Comparison of ENCODE assay signal across 12 mouse cellular contexts in the genomic region with DNA sequence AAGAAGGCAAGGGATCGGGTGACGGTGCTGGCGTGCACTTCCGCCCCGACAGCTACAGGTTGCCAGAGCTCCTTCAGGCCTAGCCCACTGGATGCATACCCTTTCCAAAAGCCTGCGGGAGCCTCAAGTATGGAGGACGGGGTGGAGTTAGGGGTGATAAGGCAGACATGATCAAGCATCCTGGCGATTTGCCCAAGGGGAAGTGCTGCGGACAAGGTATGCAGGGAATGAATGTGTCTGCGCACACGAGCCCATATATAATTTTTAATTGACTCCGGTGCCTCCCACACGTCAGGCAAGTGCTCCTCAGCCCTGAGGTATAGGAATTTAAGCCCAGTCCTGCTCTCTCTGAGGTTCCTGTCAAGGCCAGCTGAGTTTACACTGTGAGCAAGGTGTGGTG. TPM values are rescaled to one million over a fixed set of nuclear protein-coding genes. Genes with fewer than 3 reads are reported as not detected.
DNase-seq lines count a peak whose midpoint lies in the region; ATAC-seq and TF ChIP-seq lines count a peak whose summit lies in the region.
"Had no signal": no experiment of that assay in that cellular context is flagged by ENCODE, and none has a peak within 500 bp of the region (broad histone marks: within the 10 kb centered on the region; RNA-seq: fewer than 3 reads in every experiment).

No protein-coding gene starts in this region.

- H3K4me3 ChIP-seq in ES-Bruce4 (ENCODE audit: low read depth, low read length): peak overlapping the region; percentile 24
- peak overlapping the region; percentile 25 for H3K4me3 ChIP-seq in heart, embryonic 16.5 days (ENCODE audit: low read length)
- no peak overlapping the region for H3K4me3 ChIP-seq in liver, postnatal 0 days (ENCODE audit: low read depth, low read length)
- H3K4me3 ChIP-seq: forebrain, embryonic 13.5 days had no signal

- H3K4me1 ChIP-seq in ES-Bruce4 (ENCODE audit: control insufficient read depth, insufficient read depth, low read length): no peaks in the 10 kb centered on the region
- H3K4me1 ChIP-seq in heart, embryonic 16.5 days (ENCODE audit: control insufficient read depth, insufficient read depth, low read length): peaks cover 16% of the 10 kb centered on the region
- peaks cover 5% of the 10 kb centered on the region; the same call in 1 of the 2 replicates for H3K4me1 ChIP-seq in liver, postnatal 0 days (ENCODE audit: insufficient read depth)

- H3K36me3 ChIP-seq in ES-Bruce4 (ENCODE audit: control insufficient read depth, insufficient read depth, low read length, poor library complexity, severe bottlenecking): no peaks in the 10 kb centered on the region
- no peaks in the 10 kb centered on the region for H3K36me3 ChIP-seq in heart, embryonic 16.5 days (ENCODE audit: control insufficient read depth, insufficient read depth)
- H3K36me3 ChIP-seq in liver, postnatal 0 days (replicated peaks; ENCODE audit: insufficient read depth, low read length): no peaks in the 10 kb centered on the region

- intact Hi-C loops in heart, postnatal 10 days (cut with DNase I): no loop called here

- H3K27me3 ChIP-seq in ES-Bruce4 (ENCODE audit: control insufficient read depth, insufficient read depth, low read length, poor library complexity, severe bottlenecking): no peaks in the 10 kb centered on the region
- no peaks in the 10 kb centered on the region for H3K27me3 ChIP-seq in heart, embryonic 16.5 days (ENCODE audit: control insufficient read depth, insufficient read depth, low read length)
- H3K27me3 ChIP-seq in liver, postnatal 0 days (ENCODE audit: insufficient read depth, low read length): no peaks in the 10 kb centered on the region
- H3K27me3 ChIP-seq: forebrain, embryonic 13.5 days had no signal

- TF ChIP-seq CTCF in ES-Bruce4 (IDR thresholded peaks at IDR 0.05; ENCODE audit: low read depth, low read length): no peak
- TF ChIP-seq CTCF in liver, postnatal 0 days (IDR thresholded peaks at IDR 0.05; ENCODE audit: low read depth): no peak

- peak; percentile 70 for ATAC-seq in heart, embryonic 16.5 days (replicated peaks; ENCODE audit: extremely low read depth, insufficient read depth, low FRiP score)
- ATAC-seq in liver, postnatal 0 days: no peak
- no peak for ATAC-seq in megakaryocyte, adult 5-6 weeks (ENCODE audit: poor library complexity, severe bottlenecking)
- ATAC-seq: forebrain, embryonic 13.5 days had no signal

- H3K9ac ChIP-seq in ES-Bruce4 (ENCODE audit: low read depth, poor library complexity, severe bottlenecking): peak overlapping the region; percentile 8; the same call in 1 of the 2 replicates
- peak overlapping the region; percentile 59 for H3K9ac ChIP-seq in heart, embryonic 16.5 days (ENCODE audit: low read length)
- H3K9ac ChIP-seq in liver, postnatal 0 days (replicated peaks): no peak overlapping the region
- H3K9ac ChIP-seq: forebrain, embryonic 13.5 days had no signal

- 20% methylated on average over 13 of the region's 13 CpGs for WGBS in heart, embryonic 16.5 days
- 67% methylated on average over 13 of the region's 13 CpGs for WGBS in liver, postnatal 0 days (ENCODE audit: insufficient replicate concordance)

- TF ChIP-seq EP300 in ES-Bruce4 (IDR thresholded peaks at IDR 0.05; ENCODE audit: insufficient read depth, low read depth, low read length): no peak
- TF ChIP-seq EP300 in liver, postnatal 0 days (IDR thresholded peaks at IDR 0.05; ENCODE audit: low read depth): no peak

- H3K27ac ChIP-seq in ES-Bruce4 (ENCODE audit: insufficient read depth, low read length): no peak overlapping the region
- H3K27ac ChIP-seq in heart, embryonic 16.5 days (ENCODE audit: low read length): peak overlapping the region; percentile 75
- H3K27ac ChIP-seq in liver, postnatal 0 days (ENCODE audit: low read depth): no peak overlapping the region
- H3K27ac ChIP-seq: forebrain, embryonic 13.5 days had no signal

- TF ChIP-seq POLR2A in ES-Bruce4 (IDR thresholded peaks at IDR 0.05; ENCODE audit: insufficient read depth, low read length): no peak

- peak; percentile 91 for DNase-seq in heart, adult 11 months
- no peak for DNase-seq in heart, postnatal 10 days
- peak; percentile 42 for DNase-seq in liver, postnatal 0 days
- no peak for DNase-seq in layer of hippocampus, adult 8-10 months (ENCODE audit: low spot score in 2 of 2)
- no peak for DNase-seq in right cerebral cortex, adult 2 months (ENCODE audit: low spot score in 2 of 2)
- DNase-seq: cerebellum, adult 9-10 months; right cerebral cortex, postnatal 25 days; thymus, postnatal 25 days had no signal

- H3K9me3 ChIP-seq in ES-Bruce4 (replicated peaks; ENCODE audit: control insufficient read depth, insufficient read depth, low read length, poor library complexity, severe bottlenecking): no peaks in the 10 kb centered on the region
- no peaks in the 10 kb centered on the region for H3K9me3 ChIP-seq in heart, embryonic 16.5 days (replicated peaks; ENCODE audit: control insufficient read depth, low read length)
- no peaks in the 10 kb centered on the region for H3K9me3 ChIP-seq in liver, postnatal 0 days (ENCODE audit: low read length)
- H3K9me3 ChIP-seq: forebrain, embryonic 13.5 days had no signal

- peak overlapping the region; percentile 62 for H3K4me2 ChIP-seq in heart, embryonic 16.5 days (ENCODE audit: low read depth, low read length)
- H3K4me2 ChIP-seq in liver, postnatal 0 days (ENCODE audit: low read depth, low read length): peak overlapping the region; percentile 31; the same call in 1 of the 2 replicates
- H3K4me2 ChIP-seq: forebrain, embryonic 13.5 days had no signal

RNA-seq across cellular contexts. Expression of a gene that starts 7.2 kb away (rescaled TPM):
- 10 to 100 TPM; 35.0 to 36.4 TPM for total RNA-seq in heart, postnatal 10 days (2021)
- not detected in 2 replicates for polyA plus RNA-seq in ES-Bruce4 (2011; ENCODE audit: insufficient read depth, insufficient read length, low read depth, missing spikeins)
- 1.1 TPM in 2 replicates for polyA plus RNA-seq in heart, embryonic 16.5 days (2015; fragmentation: Nextera tagmentation; extraction: Ambion mirVana)
- polyA plus RNA-seq in liver, postnatal 0 days (2015; fragmentation: Nextera tagmentation; extraction: Ambion mirVana): 2.1 and 2.3 TPM in 2 replicates
- total RNA-seq in layer of hippocampus, adult 8-10 months (2022): not detected
- not detected in 2 replicates for total RNA-seq in megakaryocyte, adult 5-6 weeks (2015)
- not detected in 2 replicates for total RNA-seq in megakaryocyte, adult 5-6 weeks (2017)
- polyA plus RNA-seq: forebrain, embryonic 13.5 days had no signal

RNA-seq across cellular contexts. Expression of a gene that starts 42.9 kb away (rescaled TPM):
- total RNA-seq in heart, postnatal 10 days (2021): under 1 TPM in 1 of 2 experiments, not detected in 1; 0.53 TPM
- 15.7 and 16.7 TPM in 2 replicates for polyA plus RNA-seq in ES-Bruce4 (2011; ENCODE audit: insufficient read depth, insufficient read length, low read depth, missing spikeins)
- 1.6 and 1.7 TPM in 2 replicates for polyA plus RNA-seq in heart, embryonic 16.5 days (2015; fragmentation: Nextera tagmentation; extraction: Ambion mirVana)
- polyA plus RNA-seq in liver, postnatal 0 days (2015; fragmentation: Nextera tagmentation; extraction: Ambion mirVana): 7.3 and 10.7 TPM in 2 replicates
- not detected for total RNA-seq in layer of hippocampus, adult 8-10 months (2022)
- not detected in 2 replicates for total RNA-seq in megakaryocyte, adult 5-6 weeks (2015)
- total RNA-seq in megakaryocyte, adult 5-6 weeks (2017): 0.07 and 0.45 TPM in 2 replicates
- polyA plus RNA-seq: forebrain, embryonic 13.5 days had no signal

Comparison
In these comparisons a context has a peak if more than half of its experiments do, and no peak if none do; other contexts are left out.
1. DNase-seq: peak in heart, adult 11 months (single experiment) and liver, postnatal 0 days (single experiment); none in heart, postnatal 10 days (0 of 2), layer of hippocampus, adult 8-10 months (0 of 2) and right cerebral cortex, adult 2 months (0 of 2).
2. RNA of a gene that starts 7.2 kb away (total RNA-seq): 35.0 to 36.4 TPM in heart, postnatal 10 days; not detected in layer of hippocampus, adult 8-10 months and not detected in megakaryocyte, adult 5-6 weeks; every median in the first group is over 10 times any median in the second.